Mouse (Mus musculus): ENCODE data around the gene Gnb3. TPM values are rescaled to one million over a fixed set of nuclear protein-coding genes. Genes with fewer than 3 reads are reported as not detected.
A peak's percentile ranks its signal among the peaks of the same experiment; 100 is the strongest.

The Gnb3 gene
- total and polyA plus RNA-seq, 3 experiments = 0.64 to 4.1 (median 2.2) TPM

- dilution Hi-C loops (cut with MboI; ENCODE audit: extremely low pct_ligation_motif_present, extremely low pct_unique_long_range_greater_than_20kb, low sequenced_read_pairs) (no loop called here), in situ Hi-C loops (cut with MboI; ENCODE audit: low pct_ligation_motif_present, low pct_unique_long_range_greater_than_20kb, low sequenced_read_pairs) (no loop called here)
- no peak overlapping the region for H3K27ac ChIP-seq (ENCODE audit: insufficient read depth, low read depth)
- H3K4me2 ChIP-seq (ENCODE audit: insufficient read depth, low read depth, poor library complexity, severe bottlenecking) = no peak overlapping the region
- no peak overlapping the region for H3K4me3 ChIP-seq (replicated peaks in 1 of 3; ENCODE audit: low read depth in 2 of 3, low read length in 2 of 3, poor library complexity in 1 of 3)
- H3K9ac ChIP-seq (ENCODE audit: insufficient read depth, low read depth) = no peak overlapping the region
- peaks cover 3 to 45% of the 10 kb centered on the region in 2 experiments; a peak in 2 of 4 replicates for H3K4me1 ChIP-seq (ENCODE audit: control insufficient read depth in 1 of 2, insufficient read depth in 2 of 2)
- peaks cover 23 to 48% of the 10 kb centered on the region in 2 experiments for H3K36me3 ChIP-seq (replicated peaks in 1 of 2; ENCODE audit: control insufficient read depth in 1 of 2, insufficient read depth in 1 of 2, low read length in 1 of 2)
- peaks cover 4% of the 10 kb centered on the region for H3K9me3 ChIP-seq (replicated peaks; ENCODE audit: low read length)
- TF ChIP-seq MAX (IDR thresholded peaks at IDR 0.05; ENCODE audit: low read length) (no peak), JUN (IDR thresholded peaks at IDR 0.05; ENCODE audit: insufficient read depth, low read depth, low read length) (no peak), JUND (conservative IDR thresholded peaks at IDR 0.05; ENCODE audit: low read depth, low read length) (no peak), SIN3A (IDR thresholded peaks at IDR 0.05; ENCODE audit: low read length) (no peak), RCOR1 (conservative IDR thresholded peaks at IDR 0.05; ENCODE audit: low read depth, low read length) (no peak), E2F4 (IDR thresholded peaks at IDR 0.05; ENCODE audit: insufficient replicate concordance, low read depth, low read length) (no peak), USF2 (conservative IDR thresholded peaks at IDR 0.05; ENCODE audit: low read depth, low read length) (no peak), MEF2A (IDR thresholded peaks at IDR 0.05; ENCODE audit: borderline replicate concordance, low read depth, low read length) (no peak), TCF12 (IDR thresholded peaks at IDR 0.05; ENCODE audit: low read depth, low read length) (no peak), IRF4 (IDR thresholded peaks at IDR 0.05; ENCODE audit: low read depth, low read length) (no peak), EP300 (IDR thresholded peaks at IDR 0.05; ENCODE audit: low read length) (no peak), CHD2 (IDR thresholded peaks at IDR 0.05; ENCODE audit: low read length) (no peak), ZMIZ1 (IDR thresholded peaks at IDR 0.05; ENCODE audit: low read depth, low read length) (no peak), ETS1 (conservative IDR thresholded peaks at IDR 0.05; ENCODE audit: low read depth, low read length) (no peak), NRF1 (IDR thresholded peaks at IDR 0.05; ENCODE audit: low read depth, low read length) (no peak), BHLHE40 (IDR thresholded peaks at IDR 0.05; ENCODE audit: low read depth, low read length) (no peak), ZNF384 (IDR thresholded peaks at IDR 0.05; ENCODE audit: low read depth, low read length) (no peak), UBTF (IDR thresholded peaks at IDR 0.05; ENCODE audit: low read depth, low read length) (no peak)
- H3K27me3 ChIP-seq (replicated peaks) = no peaks in the 10 kb centered on the region
- DNase-seq (ENCODE audit: extremely low read depth) = no peak
- peaks cover 8% of the 10 kb centered on the region; the same call in 1 of the 2 replicates for H3K79me2 ChIP-seq (replicated peaks; ENCODE audit: control insufficient read depth, extremely low read depth, insufficient read depth, poor library complexity, severe bottlenecking)
Measured at GRCm38 (mm10) chr6:124807366-124807765, 32.7 kb downstream of the Gnb3 start.

- no peak for DNase-seq (ENCODE audit: extremely low read depth)
- H3K79me2 ChIP-seq (replicated peaks; ENCODE audit: control insufficient read depth, extremely low read depth, insufficient read depth, poor library complexity, severe bottlenecking) = 0 out of 2 replicates have a peak, but pooled peaks cover under 1% of the 10 kb centered on the region
- H3K9ac ChIP-seq (ENCODE audit: insufficient read depth, low read depth) = peak overlapping the region; percentile 28; the same call in 1 of the 2 replicates
- H3K36me3 ChIP-seq (replicated peaks in 1 of 2; ENCODE audit: control insufficient read depth in 1 of 2, insufficient read depth in 1 of 2, low read length in 1 of 2) = peaks cover 15 to 40% of the 10 kb centered on the region in 2 experiments
- no peak overlapping the region for H3K4me3 ChIP-seq (replicated peaks in 1 of 3; ENCODE audit: low read depth in 2 of 3, low read length in 2 of 3, poor library complexity in 1 of 3)
- peak overlapping the region; percentile 12; the same call in 1 of the 2 replicates for H3K4me2 ChIP-seq (ENCODE audit: insufficient read depth, low read depth, poor library complexity, severe bottlenecking)
- no peak for TF ChIP-seq JUND (conservative IDR thresholded peaks at IDR 0.05; ENCODE audit: low read depth, low read length)
- H3K9me3 ChIP-seq (replicated peaks; ENCODE audit: low read length) = peaks cover 4% of the 10 kb centered on the region
- peaks cover 3 to 37% of the 10 kb centered on the region in 2 experiments; a peak in 2 of 4 replicates for H3K4me1 ChIP-seq (ENCODE audit: control insufficient read depth in 1 of 2, insufficient read depth in 2 of 2)
- no peak overlapping the region for H3K27ac ChIP-seq (ENCODE audit: insufficient read depth, low read depth)
- H3K27me3 ChIP-seq (replicated peaks) = no peaks in the 10 kb centered on the region
- in situ Hi-C loops (cut with MboI; ENCODE audit: low pct_ligation_motif_present, low pct_unique_long_range_greater_than_20kb, low sequenced_read_pairs) = no loop called here
- dilution Hi-C loops (cut with MboI; ENCODE audit: extremely low pct_ligation_motif_present, extremely low pct_unique_long_range_greater_than_20kb, low sequenced_read_pairs) = no loop called here
Measured at GRCm38 (mm10) chr6:124806446-124807140, 33.5 kb downstream of the Gnb3 start.

Data from CH12.LX (cell line).